Mouse (Mus musculus): ENCODE results near the gene Scaf1. TPM values are rescaled to one million over a fixed set of nuclear protein-coding genes. Genes with fewer than 3 reads are reported as not detected.

Scaf1 gene
- total RNA-seq (2021), result 100 to 1,000 TPM; 159 to 168 TPM
- long read RNA-seq, full-length matches to known transcripts, result 43 of 143 reads
- long read RNA-seq, partial matches to known transcripts, result 67 of 143 reads
- long read RNA-seq, other reads (novel, unspliced or antisense), result 33 of 143 reads

DNA sequence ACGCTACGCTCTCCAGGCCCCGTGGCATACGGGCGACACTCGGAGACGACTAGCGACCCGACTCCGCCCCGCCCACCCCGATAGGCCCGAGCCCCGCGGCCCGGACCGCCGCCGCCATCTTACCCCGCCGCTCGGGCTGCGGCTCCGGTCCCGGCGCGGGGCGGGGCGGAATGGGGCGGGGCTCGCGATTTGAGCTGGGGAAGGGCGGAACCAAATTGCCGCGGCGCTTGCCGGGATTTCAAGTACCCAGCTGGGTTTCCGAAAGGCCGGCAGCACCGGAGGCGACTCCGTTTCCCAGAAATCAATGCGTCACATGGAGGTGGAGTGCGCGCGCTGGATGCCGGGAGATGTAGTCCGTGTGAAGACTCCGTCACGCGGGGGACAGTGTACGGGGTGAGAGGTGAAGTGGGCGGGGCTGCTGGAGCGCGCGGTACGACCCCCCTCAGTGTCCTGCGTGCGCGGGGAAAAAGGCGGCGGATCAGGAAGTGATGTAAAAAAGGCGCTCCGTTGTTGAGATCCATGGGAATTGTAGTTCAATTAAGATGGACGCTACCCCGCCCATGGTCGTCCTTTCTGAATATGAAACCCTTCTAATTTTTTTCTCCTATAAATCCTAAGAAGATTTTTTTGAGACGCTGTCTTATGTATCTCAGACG, at the start of gene Scaf1:
Scaf1 (minus strand) TSS at position 407 of the 656 bp plus-strand sequence.
- DNase-seq (ENCODE audit: low spot score in 2 of 2), result peak; percentile 100

DNA sequence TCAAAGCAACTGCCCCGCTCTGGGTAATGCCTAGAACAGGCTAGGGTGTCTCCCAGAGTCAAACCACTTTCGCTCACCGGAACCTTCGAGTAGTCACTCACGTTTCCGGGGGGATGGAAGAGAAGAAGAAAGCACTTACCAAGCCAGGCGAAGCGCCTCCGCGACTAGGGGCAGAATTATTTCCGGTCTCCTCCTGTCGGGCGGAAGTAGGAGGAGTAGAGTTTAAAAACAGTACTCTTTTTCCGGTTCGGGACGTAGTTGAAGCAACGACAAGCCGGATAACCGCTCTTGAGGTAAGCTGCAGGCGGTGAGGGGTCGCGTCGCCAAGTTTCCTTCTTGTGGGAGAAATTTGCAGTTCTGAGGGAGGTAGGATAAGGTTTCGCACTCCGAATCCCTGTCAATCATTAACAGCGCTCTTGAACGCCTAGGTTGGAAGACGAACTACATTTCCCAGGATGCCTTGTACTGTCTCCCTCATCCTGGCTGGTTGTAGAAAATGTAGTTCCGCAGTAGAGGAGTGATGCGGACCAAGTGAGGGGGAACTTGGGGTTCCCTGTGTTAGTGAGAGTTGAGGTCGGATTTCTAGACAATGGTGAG, 46.2 kb upstream of the Scaf1 start, which contains the start of the genes Nosip and Prrg2:
Nosip (plus strand) TSS at position 191 of the 597 bp plus-strand sequence.
Prrg2 (minus strand) TSS at position 439 of the 597 bp plus-strand sequence.
- DNase-seq (ENCODE audit: low spot score in 2 of 2), result peak; percentile 91 to 97

DNA sequence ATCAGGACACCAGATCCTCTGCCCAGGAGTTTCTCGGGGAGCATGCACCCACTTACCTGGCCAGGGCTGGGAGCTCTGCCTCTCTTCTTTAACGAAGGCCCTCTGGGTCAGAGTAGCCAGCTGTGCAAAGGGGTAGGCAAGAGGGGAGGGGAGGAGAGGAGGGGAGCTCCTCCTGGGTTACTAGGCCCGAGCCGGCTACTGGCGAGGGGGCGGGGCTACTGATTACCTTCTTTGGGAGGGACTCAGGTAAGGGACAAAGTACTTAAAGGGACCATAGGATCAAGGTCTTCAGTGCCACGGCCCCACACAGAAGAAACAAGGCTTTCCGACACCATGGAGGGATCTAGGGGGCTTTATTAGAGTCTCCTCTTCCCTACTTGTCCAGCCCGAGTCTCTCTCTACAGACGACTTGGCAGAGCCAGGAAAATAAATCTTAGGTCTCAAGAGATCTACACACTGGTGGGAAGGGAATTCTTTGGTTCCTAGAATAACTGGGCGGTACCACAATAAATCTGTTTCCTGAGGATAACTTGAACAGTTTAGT, 45.4 kb upstream of the Scaf1 start:
- DNase-seq (ENCODE audit: low spot score in 2 of 2), result no peak

- no peak for DNase-seq (ENCODE audit: low spot score in 2 of 2)
Measured at GRCm38 (mm10) chr7:45060632-45061122, 44.5 kb upstream of the Scaf1 start.

- no peak for DNase-seq (ENCODE audit: low spot score in 2 of 2)
Measured at GRCm38 (mm10) chr7:45058607-45059571, 42.7 kb upstream of the Scaf1 start.

- no peak for DNase-seq (ENCODE audit: low spot score in 2 of 2)
Measured at GRCm38 (mm10) chr7:45056972-45057348, 40.8 kb upstream of the Scaf1 start.

DNA sequence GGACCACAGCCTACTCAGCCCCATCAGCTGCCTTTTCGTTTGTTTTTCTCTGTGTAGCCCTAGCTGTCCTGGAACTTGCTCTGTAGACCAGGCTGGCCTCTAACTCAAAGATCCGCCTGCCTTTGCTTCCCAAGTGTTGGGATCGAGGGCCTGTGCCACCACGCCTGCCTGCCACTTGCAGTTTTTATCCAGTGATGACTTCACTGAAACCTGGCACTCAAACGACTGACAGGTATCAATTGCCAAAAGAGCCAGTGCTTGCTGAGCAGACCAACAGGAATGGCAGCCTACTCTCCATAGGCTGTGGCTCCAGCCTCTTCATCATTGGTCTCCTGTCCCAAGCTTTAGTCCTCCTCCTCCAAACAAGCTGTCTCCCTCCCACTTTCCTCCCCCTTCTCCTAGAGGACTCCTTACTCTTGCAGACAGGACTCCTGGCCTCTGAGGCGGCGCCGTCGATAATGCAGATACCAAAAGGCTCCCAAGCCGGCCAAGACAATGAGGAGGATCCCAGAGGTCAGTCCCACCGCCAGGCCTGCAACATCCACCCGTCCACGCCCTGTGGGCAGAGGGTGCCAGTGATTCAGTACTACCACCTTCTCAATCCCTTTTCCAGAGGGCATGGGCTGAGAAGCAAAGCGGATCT, 40.3 kb upstream of the Scaf1 start:
- no peak for DNase-seq (ENCODE audit: low spot score in 2 of 2)

- peak; percentile 91 to 96 for DNase-seq (ENCODE audit: low spot score in 2 of 2)
Measured at GRCm38 (mm10) chr7:45053931-45054510, 37.9 kb upstream of the Scaf1 start.

DNA sequence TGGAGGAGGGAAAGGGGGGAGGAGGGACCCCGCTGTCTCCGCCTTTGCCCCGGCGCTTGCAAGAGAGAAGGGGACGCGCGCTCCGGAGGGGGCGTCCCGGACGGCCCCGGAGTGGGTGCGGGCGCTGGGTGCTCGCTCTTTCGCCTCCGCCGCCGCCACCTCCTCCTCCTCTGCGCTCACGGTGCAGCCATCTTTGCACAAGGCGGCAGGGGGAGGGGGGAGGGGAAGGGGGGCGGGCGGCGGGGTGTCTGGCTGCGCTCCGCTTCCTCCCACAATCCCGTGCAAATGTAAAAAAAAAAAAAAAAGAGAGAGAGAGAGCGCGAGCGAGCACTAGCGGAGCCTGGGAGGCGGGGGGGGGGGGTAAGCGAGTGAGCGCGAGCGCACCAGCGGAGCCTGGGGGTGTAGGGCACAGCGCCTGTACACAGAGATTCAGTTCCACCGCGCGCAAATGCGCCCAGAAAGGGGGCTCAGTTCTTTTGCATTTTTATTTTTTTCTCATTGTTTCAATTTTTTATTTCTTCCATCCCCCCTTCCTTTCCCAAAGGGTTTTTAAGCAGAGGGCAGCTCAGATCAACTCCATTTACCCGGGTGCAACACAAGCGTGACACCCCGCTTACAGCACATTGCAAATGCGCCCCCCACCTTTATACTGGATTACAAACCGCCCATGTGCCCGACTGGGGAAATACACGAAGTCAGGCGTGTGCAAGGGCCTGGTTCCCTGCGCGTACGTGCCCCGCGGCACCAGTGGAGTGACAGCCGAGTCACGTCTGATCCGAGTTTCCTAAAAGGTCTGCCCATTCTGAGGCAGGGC, 37.2 kb upstream of the Scaf1 start:
- DNase-seq (ENCODE audit: low spot score in 2 of 2), result peak; percentile 63 to 81

- no peak for DNase-seq (ENCODE audit: low spot score in 2 of 2)
Measured at GRCm38 (mm10) chr7:45052862-45053116, 36.6 kb upstream of the Scaf1 start, which contains the start of gene Prr12. Gene Prr12, minus strand, starts transcription at chr7:45052881.

DNA sequence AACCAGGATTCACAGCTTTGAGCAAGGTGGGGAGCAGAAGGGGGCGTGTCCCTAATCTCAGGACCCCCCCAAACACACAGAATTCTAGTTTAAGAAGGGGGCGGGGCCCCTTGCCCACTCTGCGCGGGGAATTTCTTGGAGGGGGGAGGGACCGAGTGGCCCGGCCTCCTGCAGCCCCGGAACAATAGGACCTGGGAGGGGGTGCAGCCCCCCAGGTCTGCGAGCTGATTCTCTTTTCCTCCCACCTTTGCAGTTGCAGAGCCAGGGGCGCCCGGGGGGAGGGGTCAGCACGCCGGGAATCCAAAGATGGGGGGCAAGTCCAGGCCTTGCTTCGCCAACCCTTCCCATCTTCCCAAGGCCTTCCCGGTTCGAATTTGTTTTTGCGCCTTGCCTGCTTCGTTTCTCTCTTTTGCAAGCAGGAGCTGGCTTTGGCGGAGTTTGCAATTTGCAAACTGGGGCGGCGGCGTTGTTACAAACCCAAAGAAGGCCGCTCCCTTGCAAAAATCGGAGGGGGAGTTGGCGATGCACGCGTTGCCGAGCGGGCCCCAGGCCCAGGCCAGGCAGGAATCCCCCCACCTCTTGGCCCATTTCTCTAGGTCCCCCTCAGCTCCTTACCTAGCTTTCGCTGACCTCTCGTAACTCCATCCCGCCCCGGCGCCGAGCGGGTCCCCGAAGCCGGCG, 36.2 kb upstream of the Scaf1 start:
- DNase-seq (ENCODE audit: low spot score in 2 of 2), result peak; percentile 50 to 56

DNA sequence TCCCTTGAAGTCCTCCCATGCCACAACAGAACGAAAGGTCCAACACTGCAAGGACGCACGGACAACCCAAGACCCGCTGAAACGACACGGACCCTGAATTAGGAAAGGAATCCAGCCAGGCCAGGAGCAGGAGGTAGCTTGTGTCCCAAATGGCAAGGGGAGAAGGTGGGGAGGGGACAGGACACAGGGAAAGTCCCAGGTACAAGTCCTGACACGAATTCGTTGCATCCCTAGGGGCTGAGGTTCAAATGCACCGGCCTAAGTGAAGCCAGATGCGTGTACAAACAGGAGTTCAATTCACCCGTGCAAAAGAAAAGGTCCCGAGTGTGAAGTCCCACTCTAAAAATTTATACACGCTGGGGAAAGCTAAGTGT, 35.4 kb upstream of the Scaf1 start:
- DNase-seq (ENCODE audit: low spot score in 2 of 2), result no peak

DNA sequence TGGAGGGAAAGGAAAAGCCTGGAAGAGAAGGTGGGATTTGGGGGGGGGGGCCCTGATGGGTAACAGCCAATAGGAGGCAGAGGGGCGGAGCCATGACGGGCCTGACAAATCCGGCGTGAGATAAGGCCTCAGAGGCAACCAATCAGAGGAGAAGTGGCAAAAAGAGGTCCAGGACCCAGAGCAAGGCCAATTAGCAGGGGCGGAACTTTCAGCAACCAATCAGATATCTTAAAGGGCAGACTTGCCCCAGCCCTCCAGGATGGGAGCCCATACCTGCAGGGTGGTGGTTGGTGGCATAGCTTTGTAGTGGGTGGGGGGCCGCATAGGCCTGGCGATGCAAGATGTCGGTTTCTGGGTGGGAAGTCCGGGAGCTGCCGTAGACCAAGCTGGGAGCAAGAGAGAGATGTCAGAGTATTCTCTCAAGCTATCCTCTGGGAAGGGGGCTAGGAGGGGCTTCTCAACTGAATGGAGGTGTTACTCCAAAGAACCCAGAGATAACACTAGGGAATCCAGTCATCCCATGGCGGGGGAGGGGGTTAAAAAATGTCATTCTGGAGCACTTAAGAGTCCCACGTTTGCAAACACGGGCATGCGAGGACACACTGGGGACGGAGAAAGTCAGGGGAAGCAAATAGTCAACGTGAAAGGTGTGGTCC, 34.9 kb upstream of the Scaf1 start:
- DNase-seq (ENCODE audit: low spot score in 2 of 2), result peak; percentile 57 to 85

DNA sequence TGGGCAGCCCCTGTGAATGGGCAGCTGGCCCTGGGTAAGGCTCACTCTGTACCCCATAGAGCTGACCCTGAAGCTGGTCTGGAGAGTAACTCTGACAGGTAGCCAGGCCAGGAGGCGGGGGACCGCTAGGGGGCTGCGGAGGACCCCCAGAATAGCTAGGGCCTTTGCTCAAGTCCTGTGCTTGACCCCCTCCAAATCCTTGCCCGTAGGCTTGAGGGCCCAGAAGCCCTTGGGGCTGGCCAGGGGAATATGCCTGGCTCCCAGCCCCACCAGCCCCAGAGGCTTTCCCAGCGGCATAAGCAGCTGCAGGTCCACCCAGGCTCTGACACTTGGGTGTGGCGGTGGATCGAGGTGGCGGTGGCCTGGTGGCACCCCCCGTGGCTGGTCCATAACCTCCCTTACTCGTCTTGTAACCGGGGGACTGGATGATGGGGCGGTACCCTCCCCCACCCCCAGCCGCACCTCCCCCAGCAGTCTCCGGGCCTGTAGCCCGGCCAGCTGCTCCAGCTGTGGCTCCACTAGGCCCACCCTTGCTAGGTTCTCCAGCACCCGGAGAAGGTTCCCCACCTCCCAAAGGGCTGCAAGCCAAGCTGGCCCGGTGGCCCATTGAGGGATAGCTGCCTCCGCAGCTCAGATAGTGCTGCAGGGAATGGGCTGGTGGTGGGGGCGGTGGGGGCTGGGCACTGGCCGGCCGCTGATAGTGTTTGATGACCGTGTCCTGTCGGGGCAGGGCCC, 32.9 kb upstream of the Scaf1 start:
- DNase-seq (ENCODE audit: low spot score in 2 of 2), result no peak

GRCm38 (mm10) chr7:45048001-45048890, 32.1 kb upstream of the Scaf1 start:
- no peak for DNase-seq (ENCODE audit: low spot score in 2 of 2)

GRCm38 (mm10) chr7:45047491-45047890, 31.3 kb upstream of the Scaf1 start:
- no peak for DNase-seq (ENCODE audit: low spot score in 2 of 2)

Data from layer of hippocampus, adult 18-20 months (tissue).